Mouse (Mus musculus) heart, embryonic 15.5 days (tissue): ENCODE data around the gene Btnl6. TPM values are rescaled to one million over a fixed set of nuclear protein-coding genes. Genes with fewer than 3 reads are reported as not detected.
"Not testable (repeated sequence)": the region's sequence is repeated elsewhere in the genome, so short reads cannot be mapped to it uniquely, and the experiment has no call there.

Experiments used
- ATAC-seq: fragments of 200-750 bp; cut with Nextera tagmentation; replicated peaks from 2 replicates; pipeline ENCODE4 v1.8.0; 2017; ENCODE audit warnings: low read depth, moderate TSS enrichment; ENCODE audit not compliant: insufficient number of reproducible peaks, insufficient read depth, low FRiP score
- H3K27ac ChIP-seq: fragments of 300-500 bp; sonication (generic); 2 replicates; pipeline ENCODE4 v1.5.1; 2015; ENCODE audit warnings: mild to moderate bottlenecking, inconsistent platforms
- H3K27me3 ChIP-seq: fragments of 300-500 bp; sonication (generic); 2 replicates; pipeline ENCODE4 v1.6.1; 2015; ENCODE audit warnings: inconsistent platforms
- H3K36me3 ChIP-seq: fragments of 300-500 bp; sonication (generic); 2 replicates; pipeline ENCODE4 v1.6.1; 2015; ENCODE audit warnings: mild to moderate bottlenecking, inconsistent platforms
- H3K4me1 ChIP-seq: fragments of 300-500 bp; sonication (generic); replicated peaks from 2 replicates; pipeline ENCODE4 v1.6.1; 2015; ENCODE audit warnings: inconsistent platforms
- H3K4me2 ChIP-seq: fragments of 300-500 bp; sonication (generic); 2 replicates; pipeline ENCODE4 v1.6.1; 2015; ENCODE audit warnings: inconsistent platforms, mild to moderate bottlenecking, moderate library complexity
- H3K4me3 ChIP-seq: fragments of 300-500 bp; sonication (generic); 2 replicates; pipeline ENCODE4 v1.5.1; 2015; ENCODE audit warnings: mild to moderate bottlenecking, inconsistent platforms
- H3K9ac ChIP-seq: fragments of 300-500 bp; sonication (generic); 2 replicates; pipeline ENCODE4 v1.6.1; 2015; ENCODE audit warnings: mild to moderate bottlenecking, inconsistent platforms
- H3K9me3 ChIP-seq: fragments of 300-500 bp; sonication (generic); replicated peaks from 2 replicates; pipeline ENCODE4 v1.6.1; 2016; ENCODE audit warnings: inconsistent platforms
- WGBS: fragments of 180-500 bp; shearing (Covaris S2); methylation state at CpG from one replicate; pipeline ENCODE4 v1.1.7; 2015; ENCODE audit warnings: mixed read lengths; 5-methylcytosine and 5-hydroxymethylcytosine counted together
- polyA plus RNA-seq: library from polyadenylated mRNA; unstranded; fragments of >200 nt; fragmentation: Nextera tagmentation; extraction: Ambion mirVana; gene quantifications from 2 replicates; pipeline ENCODE4 v1.2.1, GENCODE M21; 2015

The Btnl6 gene
- polyA plus RNA-seq, 1 experiment from 2014 or later, result not detected

GRCm38 (mm10) chr17:34549843-34550242 is 32.7 kb upstream of the Btnl6 start:
- Histone ChIP-seq H3K4me2 (no peak overlapping the region), H3K27ac (no peak overlapping the region), H3K27me3 (0 out of 2 replicates have a peak, but pooled peaks cover 3% of the 10 kb centered on the region), H3K9ac (no peak overlapping the region), H3K4me3 (no peak overlapping the region), H3K9me3 (no peaks in the 10 kb centered on the region), H3K36me3 (no peaks in the 10 kb centered on the region), H3K4me1 (no peaks in the 10 kb centered on the region)
- 60% methylated on average over 2 of the region's 2 CpGs for WGBS
- no peak for ATAC-seq

- H3K27me3 ChIP-seq, result 0 out of 2 replicates have a peak, but pooled peaks cover under 1% of the 10 kb centered on the region
- H3K4me3 ChIP-seq, result no peak overlapping the region
- H3K4me1 ChIP-seq, result no peaks in the 10 kb centered on the region
- 71% methylated on average over 3 of the region's 3 CpGs for WGBS
- H3K36me3 ChIP-seq, result no peaks in the 10 kb centered on the region
- no peak overlapping the region for H3K4me2 ChIP-seq
- H3K9ac ChIP-seq, result no peak overlapping the region
- H3K9me3 ChIP-seq, result no peaks in the 10 kb centered on the region
- ATAC-seq, result no peak
- H3K27ac ChIP-seq, result no peak overlapping the region
Observed at GRCm38 (mm10) chr17:34549156-34549555, 32.0 kb upstream of the Btnl6 start.

GRCm38 (mm10) chr17:34547601-34548000 is 30.4 kb upstream of the Btnl6 start:
- H3K4me3 ChIP-seq, result no peak overlapping the region
- 88% methylated on average over 4 of the region's 4 CpGs for WGBS
- ATAC-seq, result no peak
- H3K36me3 ChIP-seq, result no peaks in the 10 kb centered on the region
- H3K9ac ChIP-seq, result no peak overlapping the region
- H3K9me3 ChIP-seq, result no peaks in the 10 kb centered on the region
- H3K4me1 ChIP-seq, result no peaks in the 10 kb centered on the region
- no peak overlapping the region for H3K27ac ChIP-seq
- H3K4me2 ChIP-seq, result no peak overlapping the region
- H3K27me3 ChIP-seq, result no peaks in the 10 kb centered on the region

GRCm38 (mm10) chr17:34546797-34547196 is 29.6 kb upstream of the Btnl6 start:
- no peak overlapping the region for H3K9ac ChIP-seq
- no peak overlapping the region for H3K4me3 ChIP-seq
- 75% methylated on average over 1 of the region's 1 CpGs for WGBS
- H3K27me3 ChIP-seq, result no peaks in the 10 kb centered on the region
- no peaks in the 10 kb centered on the region for H3K36me3 ChIP-seq
- no peaks in the 10 kb centered on the region for H3K9me3 ChIP-seq
- ATAC-seq, result no peak
- no peak overlapping the region for H3K4me2 ChIP-seq
- H3K4me1 ChIP-seq, result no peaks in the 10 kb centered on the region
- H3K27ac ChIP-seq, result no peak overlapping the region

- not testable (repeated sequence) for H3K9ac ChIP-seq, H3K36me3 ChIP-seq, H3K27me3 ChIP-seq, H3K9me3 ChIP-seq, H3K4me3 ChIP-seq, H3K4me2 ChIP-seq, ATAC-seq, H3K4me1 ChIP-seq, H3K27ac ChIP-seq
- 90% methylated on average over 13 of the region's 13 CpGs for WGBS
Observed at GRCm38 (mm10) chr17:34543567-34543966, 26.4 kb upstream of the Btnl6 start.

GRCm38 (mm10) chr17:34532671-34533070 is 15.5 kb upstream of the Btnl6 start:
- Histone ChIP-seq H3K9me3 (no peaks in the 10 kb centered on the region), H3K9ac (no peak overlapping the region), H3K4me1 (no peaks in the 10 kb centered on the region), H3K36me3 (no peaks in the 10 kb centered on the region), H3K27ac (no peak overlapping the region), H3K4me2 (no peak overlapping the region), H3K27me3 (no peaks in the 10 kb centered on the region), H3K4me3 (no peak overlapping the region)
- no peak for ATAC-seq
- 81% methylated on average over 3 of the region's 3 CpGs for WGBS

GRCm38 (mm10) chr17:34519001-34519400 is 1.8 kb upstream of the Btnl6 start:
- no peaks in the 10 kb centered on the region; the same call in 1 of the 2 replicates for H3K27me3 ChIP-seq
- H3K4me3 ChIP-seq, result no peak overlapping the region
- no peaks in the 10 kb centered on the region for H3K4me1 ChIP-seq
- no peak overlapping the region for H3K27ac ChIP-seq
- no peak overlapping the region for H3K9ac ChIP-seq
- no peak for ATAC-seq
- no peak overlapping the region for H3K4me2 ChIP-seq
- H3K36me3 ChIP-seq, result no peaks in the 10 kb centered on the region
- 64% methylated on average over 1 of the region's 1 CpGs for WGBS
- H3K9me3 ChIP-seq, result no peaks in the 10 kb centered on the region

GRCm38 (mm10) chr17:34518571-34518970 is 1.4 kb upstream of the Btnl6 start:
- 59% methylated on average over 3 of the region's 3 CpGs for WGBS

GRCm38 (mm10) chr17:34517795-34518194 is 643 bp upstream of the Btnl6 start:
- ATAC-seq, result no peak
- WGBS, result 84% methylated on average over 4 of the region's 4 CpGs
- Histone ChIP-seq H3K9ac (no peak overlapping the region), H3K4me2 (no peak overlapping the region), H3K4me3 (no peak overlapping the region), H3K36me3 (no peaks in the 10 kb centered on the region), H3K27me3 (no peaks in the 10 kb centered on the region; the same call in 1 of the 2 replicates), H3K9me3 (no peaks in the 10 kb centered on the region), H3K27ac (no peak overlapping the region), H3K4me1 (no peaks in the 10 kb centered on the region)

More at GRCm38 (mm10) chr17:34518571-34518970, 1.4 kb upstream of the Btnl6 start:
- not testable (repeated sequence) for H3K4me1 ChIP-seq, H3K27me3 ChIP-seq, H3K4me3 ChIP-seq, ATAC-seq, H3K4me2 ChIP-seq, H3K9ac ChIP-seq, H3K36me3 ChIP-seq, H3K27ac ChIP-seq, H3K9me3 ChIP-seq

- no peak overlapping the region for H3K4me3 ChIP-seq
- WGBS, result 58% methylated on average over 2 of the region's 2 CpGs
- H3K36me3 ChIP-seq, result no peaks in the 10 kb centered on the region
- no peak overlapping the region for H3K27ac ChIP-seq
- H3K9ac ChIP-seq, result no peak overlapping the region
- H3K27me3 ChIP-seq, result no peaks in the 10 kb centered on the region; the same call in 1 of the 2 replicates
- no peaks in the 10 kb centered on the region for H3K9me3 ChIP-seq
- H3K4me2 ChIP-seq, result no peak overlapping the region
- ATAC-seq, result no peak
- no peaks in the 10 kb centered on the region for H3K4me1 ChIP-seq
Observed at GRCm38 (mm10) chr17:34516514-34516913, 638 bp downstream of the Btnl6 start.

GRCm38 (mm10) chr17:34511723-34512122 is 5.4 kb downstream of the Btnl6 start:
- H3K4me1 ChIP-seq, H3K27ac ChIP-seq, ATAC-seq, H3K9ac ChIP-seq, H3K9me3 ChIP-seq, H3K4me2 ChIP-seq, H3K4me3 ChIP-seq, H3K27me3 ChIP-seq, H3K36me3 ChIP-seq: not testable (repeated sequence)
- 19% methylated on average over 1 of the region's 1 CpGs for WGBS

GRCm38 (mm10) chr17:34507591-34507990 is 9.6 kb downstream of the Btnl6 start:
- Histone ChIP-seq H3K27me3 (no peaks in the 10 kb centered on the region), H3K27ac (no peak overlapping the region), H3K4me3 (no peak overlapping the region), H3K9me3 (no peaks in the 10 kb centered on the region), H3K4me1 (no peaks in the 10 kb centered on the region), H3K9ac (no peak overlapping the region), H3K36me3 (no peaks in the 10 kb centered on the region), H3K4me2 (no peak overlapping the region)
- ATAC-seq, result no peak
